Mouse (Mus musculus) neural tube, embryonic 12.5 days (tissue): Measurements from ENCODE around the gene Srcap. TPM values are rescaled to one million over a fixed set of nuclear protein-coding genes. Genes with fewer than 3 reads are reported as not detected.

ENCODE experiments used
- ATAC-seq: fragments of 200-750 bp; cut with Nextera tagmentation; 2 replicates; pipeline ENCODE4 v1.8.0; 2017; ENCODE audit warnings: low read depth, mild to moderate bottlenecking, moderate TSS enrichment, moderate library complexity; ENCODE audit not compliant: low FRiP score
- H3K27ac ChIP-seq: fragments of 300-500 bp; sonication (generic); 2 replicates; pipeline ENCODE4 v1.5.1; 2016
- H3K27me3 ChIP-seq: fragments of 300-500 bp; sonication (generic); replicated peaks from 2 replicates; pipeline ENCODE4 v1.6.1; 2016; ENCODE audit warnings: mild to moderate bottlenecking
- H3K36me3 ChIP-seq: fragments of 300-500 bp; sonication (generic); 2 replicates; pipeline ENCODE4 v1.6.1; 2016; ENCODE audit warnings: mild to moderate bottlenecking
- H3K4me1 ChIP-seq: fragments of 300-500 bp; sonication (generic); 2 replicates; pipeline ENCODE4 v1.6.1; 2016
- H3K4me2 ChIP-seq: fragments of 300-500 bp; sonication (generic); replicated peaks from 2 replicates; pipeline ENCODE4 v1.6.1; 2016; ENCODE audit warnings: mild to moderate bottlenecking
- H3K4me3 ChIP-seq: fragments of 300-500 bp; sonication (generic); 2 replicates; pipeline ENCODE4 v1.5.1; 2016
- H3K9ac ChIP-seq: fragments of 300-500 bp; sonication (generic); 2 replicates; pipeline ENCODE4 v1.6.1; 2016; ENCODE audit warnings: mild to moderate bottlenecking
- H3K9me3 ChIP-seq: fragments of 300-500 bp; sonication (generic); 2 replicates; pipeline ENCODE4 v1.6.1; 2016; ENCODE audit warnings: mild to moderate bottlenecking
- WGBS: fragments of 180-500 bp; shearing (Covaris S2); methylation state at CpG from one replicate; pipeline ENCODE4 v1.1.7; 2016; 5-methylcytosine and 5-hydroxymethylcytosine counted together
- polyA plus RNA-seq: library from polyadenylated mRNA; unstranded; fragments of >200 nt; fragmentation: Nextera tagmentation; extraction: Ambion mirVana; gene quantifications from 2 replicates; pipeline ENCODE4 v1.2.1, GENCODE M21; 2016

Gene Srcap
- polyA plus RNA-seq, 1 experiment from 2014 or later: 72.9 TPM

- H3K4me2 ChIP-seq: no peak overlapping the region
- WGBS: 96% methylated on average over 8 of the region's 8 CpGs
- H3K9me3 ChIP-seq: no peaks in the 10 kb centered on the region
- no peaks in the 10 kb centered on the region for H3K27me3 ChIP-seq
- no peaks in the 10 kb centered on the region for H3K4me1 ChIP-seq
- H3K4me3 ChIP-seq: no peak overlapping the region
- no peak overlapping the region for H3K9ac ChIP-seq
- H3K27ac ChIP-seq: no peak overlapping the region
- ATAC-seq: no peak
- peaks cover 74% of the 10 kb centered on the region for H3K36me3 ChIP-seq
Observed at GRCm38 (mm10) chr7:127551558-127551957, 39.8 kb downstream of the Srcap start.

- peaks cover 71% of the 10 kb centered on the region for H3K36me3 ChIP-seq
- no peaks in the 10 kb centered on the region for H3K9me3 ChIP-seq
- H3K27me3 ChIP-seq: no peaks in the 10 kb centered on the region
- H3K4me2 ChIP-seq: no peak overlapping the region
- H3K4me1 ChIP-seq: no peaks in the 10 kb centered on the region
- no peak overlapping the region for H3K4me3 ChIP-seq
- no peak for ATAC-seq
- 95% methylated on average over 11 of the region's 11 CpGs for WGBS
- H3K9ac ChIP-seq: no peak overlapping the region
- H3K27ac ChIP-seq: no peak overlapping the region
Observed at GRCm38 (mm10) chr7:127560580-127560979, 48.8 kb downstream of the Srcap start.

GRCm38 (mm10) chr7:127561340-127561858 lies 49.6 kb downstream of the Srcap start, which contains the start of gene Tmem265:
TSS of gene Tmem265 (plus strand) at chr7:127561390.
- Histone ChIP-seq H3K4me2 (no peak within 1 kb of the TSS), H3K36me3 (peaks cover 69% of the 10 kb centered on the region), H3K4me3 (no peak within 1 kb of the TSS), H3K27me3 (no peaks in the 10 kb centered on the region), H3K4me1 (no peaks in the 10 kb centered on the region), H3K27ac (no peak within 1 kb of the TSS), H3K9ac (no peak within 1 kb of the TSS), H3K9me3 (no peaks in the 10 kb centered on the region)
- no peak for ATAC-seq
- WGBS: 92% methylated on average over 5 of the region's 5 CpGs

- Histone ChIP-seq H3K27me3 (no peaks in the 10 kb centered on the region), H3K36me3 (peaks cover 51% of the 10 kb centered on the region), H3K4me1 (no peaks in the 10 kb centered on the region), H3K4me3 (no peak overlapping the region), H3K9ac (no peak overlapping the region), H3K4me2 (no peak overlapping the region), H3K9me3 (no peaks in the 10 kb centered on the region), H3K27ac (no peak overlapping the region)
- ATAC-seq: no peak
- WGBS: 80% methylated on average over 6 of the region's 6 CpGs
Observed at GRCm38 (mm10) chr7:127564381-127565150, 52.8 kb downstream of the Srcap start.

- no peaks in the 10 kb centered on the region for H3K9me3 ChIP-seq
- peaks cover 12% of the 10 kb centered on the region for H3K36me3 ChIP-seq
- peak; percentile 98 for ATAC-seq
- H3K27ac ChIP-seq: peak within 1 kb of the TSS; percentile 32; the same call in 1 of the 2 replicates
- H3K4me1 ChIP-seq: peaks cover 19% of the 10 kb centered on the region
- peak within 1 kb of the TSS; percentile 72 for H3K4me3 ChIP-seq
- peak within 1 kb of the TSS; percentile 77 for H3K9ac ChIP-seq
- no peaks in the 10 kb centered on the region for H3K27me3 ChIP-seq
- H3K4me2 ChIP-seq: peak within 1 kb of the TSS; percentile 95
- WGBS: under 1% methylated on average over 17 of the region's 17 CpGs
Observed at GRCm38 (mm10) chr7:127572895-127573471, 61.2 kb downstream of the Srcap start, which contains the start of gene Phkg2. TSS of gene Phkg2 (plus strand) at chr7:127573340.

- under 1% methylated on average over 26 of the region's 28 CpGs for WGBS
- H3K9ac ChIP-seq: peak overlapping the region; percentile 77
- ATAC-seq: peak; percentile 82
- H3K4me3 ChIP-seq: peak overlapping the region; percentile 72
- H3K4me2 ChIP-seq: peak overlapping the region; percentile 95
- peaks cover 19% of the 10 kb centered on the region for H3K4me1 ChIP-seq
- H3K27me3 ChIP-seq: no peaks in the 10 kb centered on the region
- peak overlapping the region; percentile 32; the same call in 1 of the 2 replicates for H3K27ac ChIP-seq
- H3K36me3 ChIP-seq: peaks cover 18% of the 10 kb centered on the region
- H3K9me3 ChIP-seq: no peaks in the 10 kb centered on the region
Observed at GRCm38 (mm10) chr7:127573503-127574008, 61.8 kb downstream of the Srcap start.

GRCm38 (mm10) chr7:127574115-127574514 lies 62.3 kb downstream of the Srcap start:
- Histone ChIP-seq H3K9ac (peak overlapping the region; percentile 77), H3K9me3 (no peaks in the 10 kb centered on the region), H3K36me3 (peaks cover 22% of the 10 kb centered on the region), H3K27me3 (no peaks in the 10 kb centered on the region), H3K4me1 (peaks cover 19% of the 10 kb centered on the region), H3K4me2 (peak overlapping the region; percentile 95), H3K27ac (no peak overlapping the region), H3K4me3 (peak overlapping the region; percentile 72)
- no peak for ATAC-seq
- WGBS: 27% methylated on average over 7 of the region's 7 CpGs

- no peak overlapping the region for H3K9ac ChIP-seq
- 93% methylated on average over 6 of the region's 6 CpGs for WGBS
- no peak overlapping the region for H3K4me3 ChIP-seq
- no peaks in the 10 kb centered on the region for H3K27me3 ChIP-seq
- H3K4me1 ChIP-seq: peaks cover 9% of the 10 kb centered on the region
- ATAC-seq: no peak
- H3K9me3 ChIP-seq: no peaks in the 10 kb centered on the region
- H3K27ac ChIP-seq: no peak overlapping the region
- H3K4me2 ChIP-seq: no peak overlapping the region
- H3K36me3 ChIP-seq: peaks cover 61% of the 10 kb centered on the region
Observed at GRCm38 (mm10) chr7:127583260-127583659, 71.5 kb downstream of the Srcap start.

- no peak for ATAC-seq
- Histone ChIP-seq H3K4me2 (no peak overlapping the region), H3K9ac (0 out of 2 replicates have a peak overlapping the region, but pooled peaks have one; percentile 8), H3K27me3 (no peaks in the 10 kb centered on the region), H3K4me3 (no peak overlapping the region), H3K4me1 (peaks cover 18% of the 10 kb centered on the region), H3K9me3 (no peaks in the 10 kb centered on the region), H3K36me3 (peaks cover 51% of the 10 kb centered on the region), H3K27ac (no peak overlapping the region)
- WGBS: 91% methylated on average over 7 of the region's 7 CpGs
Observed at GRCm38 (mm10) chr7:127585031-127585430, 73.2 kb downstream of the Srcap start.

- H3K9ac ChIP-seq: no peak overlapping the region
- H3K27me3 ChIP-seq: no peaks in the 10 kb centered on the region
- 91% methylated on average over 6 of the region's 6 CpGs for WGBS
- H3K4me2 ChIP-seq: no peak overlapping the region
- no peaks in the 10 kb centered on the region for H3K9me3 ChIP-seq
- no peak for ATAC-seq
- H3K4me3 ChIP-seq: no peak overlapping the region
- H3K27ac ChIP-seq: no peak overlapping the region
- H3K4me1 ChIP-seq: peaks cover 18% of the 10 kb centered on the region
- H3K36me3 ChIP-seq: peaks cover 54% of the 10 kb centered on the region
Observed at GRCm38 (mm10) chr7:127586149-127586548, 74.4 kb downstream of the Srcap start.

- peak overlapping the region; percentile 64; the same call in 1 of the 2 replicates for H3K9ac ChIP-seq
- H3K27me3 ChIP-seq: no peaks in the 10 kb centered on the region
- H3K27ac ChIP-seq: no peak overlapping the region
- 78% methylated on average over 5 of the region's 5 CpGs for WGBS
- peaks cover 54% of the 10 kb centered on the region for H3K36me3 ChIP-seq
- peak overlapping the region; percentile 91; the same call in 1 of the 2 replicates for H3K4me3 ChIP-seq
- ATAC-seq: no peak
- peak overlapping the region; percentile 92 for H3K4me2 ChIP-seq
- H3K4me1 ChIP-seq: peaks cover 18% of the 10 kb centered on the region
- H3K9me3 ChIP-seq: no peaks in the 10 kb centered on the region
Observed at GRCm38 (mm10) chr7:127587196-127587595, 75.4 kb downstream of the Srcap start.
